Comparison of ENCODE assay signal across 17 mouse cellular contexts in the genomic region with DNA sequence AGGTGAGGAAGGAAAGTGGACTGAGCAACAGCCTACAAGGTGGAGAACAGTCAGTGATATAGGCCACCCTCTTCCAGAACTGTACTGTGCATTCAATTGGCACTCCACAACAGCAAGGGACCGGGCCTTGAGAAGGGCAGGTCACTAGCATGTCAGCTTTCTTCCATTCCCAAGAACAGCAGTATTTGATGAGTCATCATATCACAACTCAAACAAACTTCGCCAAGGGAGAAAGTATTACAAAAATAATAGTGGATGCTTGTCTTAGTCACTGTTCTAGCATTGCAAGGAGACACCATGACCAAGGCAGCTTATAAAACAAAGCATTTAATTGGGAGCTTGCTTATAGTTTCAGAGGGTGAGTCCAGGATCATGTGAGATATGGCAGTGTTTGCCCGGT.
"Had no signal": no experiment of that assay in that cellular context is flagged by ENCODE, and none has a peak within 500 bp of the region (broad histone marks: within the 10 kb centered on the region; RNA-seq: fewer than 3 reads in every experiment).

No protein-coding gene starts in this region.

- H3K9me3 ChIP-seq: midbrain, embryonic 10.5 days; midbrain, embryonic 12.5 days; neural tube, embryonic 13.5 days; neural tube, embryonic 15.5 days had no signal

- DNase-seq: lung, embryonic 14.5 days; lung, postnatal 10 days; lung, postnatal 4 days; midbrain, embryonic 14.5 days; retina, postnatal 1 day; right cerebral cortex, adult 18-20 months; right cerebral cortex, postnatal 25 days; right cerebral cortex, postnatal 4 days; spleen, adult 18-20 months; thymus, adult 18-20 months; thymus, postnatal 14 days; thymus, postnatal 36 days had no signal

- H3K4me2 ChIP-seq: lung, embryonic 14.5 days; midbrain, embryonic 12.5 days; neural tube, embryonic 13.5 days; neural tube, embryonic 15.5 days had no signal

- H3K4me3 ChIP-seq: midbrain, embryonic 10.5 days; midbrain, embryonic 12.5 days; myocyte; neural tube, embryonic 13.5 days; neural tube, embryonic 15.5 days had no signal

- H3K27ac ChIP-seq: midbrain, embryonic 10.5 days; midbrain, embryonic 12.5 days; neural tube, embryonic 13.5 days; neural tube, embryonic 15.5 days had no signal

- H3K27me3 ChIP-seq: midbrain, embryonic 12.5 days; neural tube, embryonic 15.5 days had no signal

- H3K9ac ChIP-seq: lung, embryonic 14.5 days; midbrain, embryonic 12.5 days; neural tube, embryonic 13.5 days; neural tube, embryonic 15.5 days had no signal

- H3K4me1 ChIP-seq: midbrain, embryonic 12.5 days; neural tube, embryonic 13.5 days; neural tube, embryonic 15.5 days had no signal

- H3K36me3 ChIP-seq: midbrain, embryonic 10.5 days; midbrain, embryonic 12.5 days; neural tube, embryonic 13.5 days; neural tube, embryonic 15.5 days had no signal
